In the genomic region with DNA sequence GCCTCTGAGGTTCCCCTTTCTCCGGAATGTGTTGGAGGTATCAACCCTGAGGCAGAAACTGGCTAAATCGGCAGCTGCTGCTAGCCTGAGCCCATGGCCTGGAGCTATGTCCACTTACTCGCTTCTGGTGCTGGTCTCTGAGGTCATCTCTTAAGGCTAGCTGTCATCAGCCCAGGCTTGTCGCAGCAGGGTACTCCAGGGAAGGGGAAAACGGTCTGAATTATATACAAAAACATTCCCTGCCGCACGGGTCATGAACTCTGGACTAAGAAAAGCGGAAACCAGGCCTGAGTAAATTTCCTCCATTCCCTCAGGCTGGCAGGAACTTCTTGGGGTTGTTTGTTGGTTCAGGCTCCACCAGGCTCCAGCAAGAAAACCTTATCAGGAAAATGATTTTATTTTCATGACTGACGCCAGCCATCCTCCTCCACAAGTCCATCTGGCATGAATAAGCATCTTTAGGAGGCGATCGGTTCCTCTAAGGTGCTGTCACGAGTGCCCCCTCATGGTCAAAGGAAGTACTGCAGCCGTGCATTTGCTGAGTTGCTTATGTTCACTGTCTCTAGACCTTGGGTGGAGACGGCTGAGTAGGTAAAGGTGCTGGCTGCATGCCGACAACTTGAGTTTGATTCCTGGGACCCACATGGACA, we compare ENCODE assay signal across 8 mouse cellular contexts. TPM values are rescaled to one million over a fixed set of nuclear protein-coding genes. Genes with fewer than 3 reads are reported as not detected.
DNase-seq lines count a peak whose midpoint lies in the region; ATAC-seq and TF ChIP-seq lines count a peak whose summit lies in the region.

No protein-coding gene starts in this region.

- H3K27ac ChIP-seq in forebrain, embryonic 16.5 days (ENCODE audit: low read length): peak overlapping the region; percentile 49
- peak overlapping the region; percentile 56 for H3K27ac ChIP-seq in lung, embryonic 15.5 days

- peaks cover 11% of the 10 kb centered on the region for H3K36me3 ChIP-seq in G1E (replicated peaks)
- no peaks in the 10 kb centered on the region for H3K36me3 ChIP-seq in forebrain, embryonic 16.5 days (ENCODE audit: control insufficient read depth, insufficient read depth)
- H3K36me3 ChIP-seq in lung, embryonic 15.5 days: no peaks in the 10 kb centered on the region

- peak; percentile 99 for TF ChIP-seq CTCF in G1E (IDR thresholded peaks at IDR 0.05; ENCODE audit: low read depth, low read length)

- H3K4me2 ChIP-seq in forebrain, embryonic 16.5 days (ENCODE audit: low read length): no peak overlapping the region
- peak overlapping the region; percentile 31; the same call in 1 of the 2 replicates for H3K4me2 ChIP-seq in lung, embryonic 15.5 days

- ATAC-seq in G1E (ENCODE audit: extremely low read depth, insufficient number of reproducible peaks, low FRiP score, poor library complexity, severe bottlenecking): peak; percentile 35; the same call in 1 of the 2 replicates
- no peak for ATAC-seq in forebrain, embryonic 16.5 days
- ATAC-seq in lung, embryonic 15.5 days (ENCODE audit: borderline replicate concordance, extremely low read depth, low FRiP score, low TSS enrichment): no peak; the same call in 1 of the 2 replicates

- H3K4me3 ChIP-seq in G1E (ENCODE audit: low read depth, low read length): no peak overlapping the region
- no peak overlapping the region for H3K4me3 ChIP-seq in forebrain, embryonic 16.5 days (replicated peaks; ENCODE audit: low read length)
- H3K4me3 ChIP-seq in lung, embryonic 15.5 days: no peak overlapping the region

- peaks cover 53% of the 10 kb centered on the region for H3K4me1 ChIP-seq in G1E (ENCODE audit: insufficient read depth, low read depth, low read length)
- peaks cover 28% of the 10 kb centered on the region for H3K4me1 ChIP-seq in forebrain, embryonic 16.5 days (replicated peaks; ENCODE audit: control insufficient read depth, insufficient read depth, low read length)
- peaks cover 31% of the 10 kb centered on the region for H3K4me1 ChIP-seq in lung, embryonic 15.5 days

- no peak overlapping the region; the same call in 1 of the 2 replicates for H3K9ac ChIP-seq in forebrain, embryonic 16.5 days (replicated peaks; ENCODE audit: low read depth, low read length)
- H3K9ac ChIP-seq in lung, embryonic 15.5 days: no peak overlapping the region

- peaks cover 15% of the 10 kb centered on the region for H3K27me3 ChIP-seq in G1E (ENCODE audit: insufficient read depth, low read length)
- H3K27me3 ChIP-seq in forebrain, embryonic 16.5 days (replicated peaks; ENCODE audit: control insufficient read depth, insufficient read depth, low read length): no peaks in the 10 kb centered on the region
- H3K27me3 ChIP-seq in lung, embryonic 15.5 days: no peaks in the 10 kb centered on the region

- DNase-seq in G1E (ENCODE audit: low spot score): peak; percentile 85
- DNase-seq in cerebellum, adult 18-20 months: peak; percentile 96 to 98
- DNase-seq in heart, postnatal 4 days: peak; percentile 96
- peak; percentile 95 to 99 for DNase-seq in layer of hippocampus, adult 8-10 months (ENCODE audit: low spot score in 2 of 2)
- DNase-seq in ovary, postnatal 36 days (ENCODE audit: low spot score): peak; percentile 90
- peak; percentile 97 for DNase-seq in thymus, postnatal 25 days

- 24% methylated on average over 15 of the region's 15 CpGs for WGBS in forebrain, embryonic 16.5 days
- WGBS in lung, embryonic 15.5 days: 14% methylated on average over 15 of the region's 15 CpGs

- no peaks in the 10 kb centered on the region for H3K9me3 ChIP-seq in G1E (replicated peaks)
- H3K9me3 ChIP-seq in forebrain, embryonic 16.5 days (ENCODE audit: control insufficient read depth, low read length): no peaks in the 10 kb centered on the region
- no peaks in the 10 kb centered on the region for H3K9me3 ChIP-seq in lung, embryonic 15.5 days

RNA-seq across cellular contexts. Expression of gene Armc7, which starts 1.7 kb away (rescaled TPM):
- total RNA-seq in G1E (2014; fragmentation: Nextera tagmentation) (6.0 and 8.4 TPM in 2 replicates), G1E (2017) (5.9 and 7.8 TPM in 2 replicates)
- polyA plus RNA-seq in G1E (2012): 24.4 and 29.0 TPM in 2 replicates
- 16.2 and 17.3 TPM in 2 replicates for polyA plus RNA-seq in forebrain, embryonic 16.5 days (2015; fragmentation: Nextera tagmentation; extraction: Ambion mirVana)
- 1 to 10 TPM; 3.1 to 4.3 TPM for total RNA-seq in heart, postnatal 4 days (2021)
- total RNA-seq in layer of hippocampus, adult 8-10 months (2022): 10 to 100 TPM in 3 of 4 experiments, 1 to 10 TPM in 1; 10.0 to 16.7 (median 13.0) TPM
- 6.6 and 7.1 TPM in 2 replicates for polyA plus RNA-seq in lung, embryonic 15.5 days (2015; fragmentation: Nextera tagmentation; extraction: Ambion mirVana)

RNA-seq across cellular contexts. Expression of gene Slc16a5, which starts 11.5 kb away (rescaled TPM):
- not detected in 2 replicates for total RNA-seq in G1E (2014; fragmentation: Nextera tagmentation)
- total RNA-seq in G1E (2017): 0.05 TPM in 1 of 2 replicates, not detected in the other
- polyA plus RNA-seq in G1E (2012): not detected in 2 replicates
- polyA plus RNA-seq in forebrain, embryonic 16.5 days (2015; fragmentation: Nextera tagmentation; extraction: Ambion mirVana): not detected in 2 replicates
- under 1 TPM in 1 of 2 experiments, not detected in 1; 0.29 TPM for total RNA-seq in heart, postnatal 4 days (2021)
- total RNA-seq in layer of hippocampus, adult 8-10 months (2022): under 1 TPM in 1 of 4 experiments, not detected in 3; 0.21 TPM
- polyA plus RNA-seq in lung, embryonic 15.5 days (2015; fragmentation: Nextera tagmentation; extraction: Ambion mirVana): 0.55 and 1.9 TPM in 2 replicates

RNA-seq across cellular contexts. Expression of gene Nt5c, which starts 17.9 kb away (rescaled TPM):
- 43.7 and 47.1 TPM in 2 replicates for total RNA-seq in G1E (2014; fragmentation: Nextera tagmentation)
- total RNA-seq in G1E (2017): 145 and 161 TPM in 2 replicates
- 67.4 and 118 TPM in 2 replicates for polyA plus RNA-seq in G1E (2012)
- 82.6 and 91.0 TPM in 2 replicates for polyA plus RNA-seq in forebrain, embryonic 16.5 days (2015; fragmentation: Nextera tagmentation; extraction: Ambion mirVana)
- 10 to 100 TPM; 27.3 to 27.4 TPM for total RNA-seq in heart, postnatal 4 days (2021)
- total RNA-seq in layer of hippocampus, adult 8-10 months (2022): 10 to 100 TPM; 58.8 to 68.5 (median 66.3) TPM
- polyA plus RNA-seq in lung, embryonic 15.5 days (2015; fragmentation: Nextera tagmentation; extraction: Ambion mirVana): 81.5 and 83.7 TPM in 2 replicates

RNA-seq across cellular contexts. Expression of gene Trim80, which starts 33.4 kb away (rescaled TPM):
- total RNA-seq in G1E (2014; fragmentation: Nextera tagmentation): not detected in 2 replicates
- not detected in 2 replicates for total RNA-seq in G1E (2017)
- polyA plus RNA-seq in G1E (2012): not detected in 2 replicates
- not detected in 2 replicates for polyA plus RNA-seq in forebrain, embryonic 16.5 days (2015; fragmentation: Nextera tagmentation; extraction: Ambion mirVana)
- not detected for total RNA-seq in heart, postnatal 4 days (2021)
- not detected for total RNA-seq in layer of hippocampus, adult 8-10 months (2022)
- polyA plus RNA-seq in lung, embryonic 15.5 days (2015; fragmentation: Nextera tagmentation; extraction: Ambion mirVana): not detected in 2 replicates

RNA-seq across cellular contexts. Expression of gene Jpt1, which starts 40.4 kb away (rescaled TPM):
- 172 and 222 TPM in 2 replicates for total RNA-seq in G1E (2014; fragmentation: Nextera tagmentation)
- 186 and 196 TPM in 2 replicates for total RNA-seq in G1E (2017)
- 202 and 218 TPM in 2 replicates for polyA plus RNA-seq in G1E (2012)
- 1,959 and 1,981 TPM in 2 replicates for polyA plus RNA-seq in forebrain, embryonic 16.5 days (2015; fragmentation: Nextera tagmentation; extraction: Ambion mirVana)
- 100 to 1,000 TPM; 559 to 561 TPM for total RNA-seq in heart, postnatal 4 days (2021)
- total RNA-seq in layer of hippocampus, adult 8-10 months (2022): 100 to 1,000 TPM; 109 to 139 (median 124) TPM
- polyA plus RNA-seq in lung, embryonic 15.5 days (2015; fragmentation: Nextera tagmentation; extraction: Ambion mirVana): 504 and 510 TPM in 2 replicates
